Mouse (Mus musculus) cortical plate, adult 2 months (tissue): ENCODE results near the gene Snx33.

Experiments
- CTCF ChIP-seq: fragments of 200-500 bp; IDR thresholded peaks from 2 replicates; pipeline ENCODE4 v1.5.1; 2011; ENCODE audit warnings: mild to moderate bottlenecking, control low read depth, low read length; ENCODE audit not compliant: insufficient read depth; ENCODE audit errors: extremely low read depth
- POLR2A ChIP-seq: fragments of 200-500 bp; IDR thresholded peaks from 2 replicates; pipeline ENCODE4 v1.6.1; 2011; ENCODE audit warnings: mild to moderate bottlenecking, low read length, control low read depth; ENCODE audit not compliant: insufficient read depth; ENCODE audit errors: extremely low read depth

- TF ChIP-seq POLR2A = no peak
- no peak for TF ChIP-seq CTCF
These were observed 27.0 kb downstream of the Snx33 start for GRCm38 (mm10) chr9:56901187-56901586.
